Mouse (Mus musculus): Measurements from ENCODE around the gene Mrto4.

DNA sequence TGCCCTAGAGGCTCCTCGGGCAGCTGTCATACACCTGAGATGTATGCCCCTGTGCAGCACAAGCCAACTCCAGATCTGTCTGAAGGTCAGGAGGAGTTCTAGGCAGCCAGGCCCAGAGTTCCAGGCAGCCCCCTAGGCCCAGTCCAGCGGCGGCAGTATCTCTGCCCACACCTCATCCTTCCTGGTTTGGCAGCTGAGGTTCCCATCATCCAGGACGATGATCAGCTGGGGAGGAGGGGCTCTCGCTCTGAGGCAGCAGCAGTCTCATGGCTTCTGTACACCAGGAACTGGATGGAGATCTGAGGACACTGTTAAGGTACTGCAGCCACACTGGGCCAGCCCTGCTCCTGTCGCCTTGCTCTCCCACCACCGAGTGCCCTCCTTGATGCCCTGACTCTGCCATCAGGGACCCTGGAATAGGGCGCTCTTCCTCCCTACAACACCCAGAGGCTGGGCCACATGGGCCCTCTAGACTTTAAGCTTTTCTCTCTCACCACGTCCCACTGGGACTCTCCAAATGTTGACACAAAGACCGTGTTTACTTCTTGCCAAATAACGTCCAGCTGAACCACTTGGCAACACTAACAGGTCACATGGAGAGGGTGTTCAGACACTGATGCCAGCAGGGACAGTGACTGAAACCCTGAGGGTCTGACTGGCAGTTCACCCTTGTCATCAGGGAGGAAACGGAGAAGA lies 53.6 kb downstream of the Mrto4 start:
- no peak for TF ChIP-seq MAFK (IDR thresholded peaks at IDR 0.05; ENCODE audit: insufficient read depth, low read depth, low read length)
- no peak for TF ChIP-seq ZC3H11A (IDR thresholded peaks at IDR 0.05; ENCODE audit: borderline replicate concordance, low read depth, low read length)
- no peak for TF ChIP-seq HCFC1 (IDR thresholded peaks at IDR 0.05; ENCODE audit: borderline replicate concordance, insufficient read depth, low read length)
- TF ChIP-seq ZNF384 (IDR thresholded peaks at IDR 0.05; ENCODE audit: low read depth, low read length) = no peak

All from ES-E14 (cell line).